Mouse (Mus musculus): ENCODE data around the gene Gm17617. TPM values are rescaled to one million over a fixed set of nuclear protein-coding genes. Genes with fewer than 3 reads are reported as not detected.
A peak's percentile ranks its signal among the peaks of the same experiment; 100 is the strongest.

Gm17617 gene
- polyA plus RNA-seq, 1 experiment: not detected

DNA sequence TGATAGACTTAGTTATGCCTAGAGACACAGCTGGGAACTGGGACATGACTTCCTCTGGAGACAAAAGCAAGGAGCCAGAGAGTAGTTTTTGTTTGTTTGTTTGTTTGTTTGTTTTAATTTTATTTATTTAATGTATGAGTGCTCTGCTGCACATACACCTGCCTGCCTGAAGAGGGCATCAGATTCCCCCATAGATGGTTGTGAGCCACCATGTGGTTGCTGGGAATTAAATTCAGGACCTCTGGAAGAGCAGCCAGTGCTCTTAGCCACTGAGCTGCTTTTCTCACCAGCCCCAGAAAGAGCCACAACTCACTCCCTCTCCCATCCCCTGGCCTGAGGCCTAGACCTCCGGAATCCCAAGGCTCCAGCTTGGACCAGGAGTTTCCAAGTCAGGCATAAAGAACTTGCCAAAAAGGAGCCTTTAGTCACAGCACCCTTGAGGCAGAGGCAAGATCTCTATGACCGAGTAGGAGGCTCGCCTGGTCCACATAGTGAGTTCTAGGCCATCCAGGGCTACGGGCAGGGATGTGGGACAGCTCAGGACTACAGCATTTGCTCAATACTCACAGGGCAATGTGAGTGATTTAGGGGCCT is 44.7 kb upstream of the Gm17617 start:
- no peaks in the 10 kb centered on the region for H3K79me2 ChIP-seq (ENCODE audit: control insufficient read depth, insufficient read depth)
- H3K36me3 ChIP-seq (ENCODE audit: control insufficient read depth, insufficient read depth): no peaks in the 10 kb centered on the region
- H3K4me2 ChIP-seq (ENCODE audit: low read depth): no peak overlapping the region
- no peak overlapping the region for H3K4me3 ChIP-seq
- TF ChIP-seq MYOD1 (IDR thresholded peaks at IDR 0.05; ENCODE audit: control insufficient read depth in 1 of 3, insufficient read length in 2 of 3, low read depth in 2 of 3) (no peak), E2F4 (IDR thresholded peaks at IDR 0.05; ENCODE audit: insufficient read depth) (no peak)
- H3ac ChIP-seq (ENCODE audit: control insufficient read depth, insufficient read length): no peak overlapping the region
- H3K27me3 ChIP-seq (ENCODE audit: control insufficient read depth, insufficient read depth, insufficient read length): no peaks in the 10 kb centered on the region

DNA sequence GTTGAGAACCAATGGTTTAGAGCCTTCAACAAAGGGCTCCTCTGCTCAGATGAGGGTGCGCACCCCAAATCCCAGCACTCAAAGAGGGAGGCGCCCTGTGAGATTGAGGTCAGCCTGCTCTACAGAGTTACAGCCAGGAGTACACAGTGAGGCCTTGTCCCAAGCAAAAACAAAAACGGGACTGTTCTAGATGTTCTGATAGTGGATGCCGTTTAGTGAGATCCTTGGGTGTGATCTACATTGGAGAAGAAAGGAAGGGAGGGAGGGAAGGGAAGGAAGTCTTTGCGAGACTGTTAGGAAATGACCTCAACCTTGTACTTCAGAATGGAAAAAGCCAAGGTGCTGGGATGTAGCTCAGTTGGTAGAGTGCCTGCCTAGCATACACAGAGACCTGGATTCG is 42.9 kb upstream of the Gm17617 start:
- Histone ChIP-seq H3K27me3 (ENCODE audit: control insufficient read depth, insufficient read depth, insufficient read length) (no peaks in the 10 kb centered on the region), H3K4me3 (no peak overlapping the region), H3ac (ENCODE audit: control insufficient read depth, insufficient read length) (no peak overlapping the region), H3K36me3 (ENCODE audit: control insufficient read depth, insufficient read depth) (no peaks in the 10 kb centered on the region), H3K4me2 (ENCODE audit: low read depth) (no peak overlapping the region), H3K79me2 (ENCODE audit: control insufficient read depth, insufficient read depth) (no peaks in the 10 kb centered on the region)
- TF ChIP-seq POLR2AphosphoS2 (IDR thresholded peaks at IDR 0.05; ENCODE audit: insufficient read length, low read depth): no peak
- no peak for TF ChIP-seq TCF12 (IDR thresholded peaks at IDR 0.05; ENCODE audit: insufficient read depth, poor library complexity, severe bottlenecking)
- no peak for TF ChIP-seq SRF (IDR thresholded peaks at IDR 0.05; ENCODE audit: control insufficient read depth, insufficient read length, low read depth)
- TF ChIP-seq USF1 (IDR thresholded peaks at IDR 0.05; ENCODE audit: low read depth): no peak
- no peak for TF ChIP-seq CEBPB (IDR thresholded peaks at IDR 0.05; ENCODE audit: insufficient read depth, poor library complexity, severe bottlenecking)
- no peak for TF ChIP-seq POLR2A (IDR thresholded peaks at IDR 0.05; ENCODE audit: insufficient read length, low read depth)
- TF ChIP-seq REST (IDR thresholded peaks at IDR 0.05; ENCODE audit: insufficient read depth, insufficient read length): no peak
- no peak for TF ChIP-seq TCF3 (IDR thresholded peaks at IDR 0.05; ENCODE audit: insufficient read length, low read depth)
- no peak for TF ChIP-seq E2F4 (IDR thresholded peaks at IDR 0.05; ENCODE audit: insufficient read depth)
- TF ChIP-seq MYOD1 (IDR thresholded peaks at IDR 0.05; ENCODE audit: control insufficient read depth in 1 of 3, insufficient read length in 2 of 3, low read depth in 2 of 3): no peak
- no peak for TF ChIP-seq MYOG (IDR thresholded peaks at IDR 0.05; ENCODE audit: control insufficient read depth in 1 of 3, insufficient read depth in 1 of 3, insufficient read length in 2 of 3, low read depth in 2 of 3)

DNA sequence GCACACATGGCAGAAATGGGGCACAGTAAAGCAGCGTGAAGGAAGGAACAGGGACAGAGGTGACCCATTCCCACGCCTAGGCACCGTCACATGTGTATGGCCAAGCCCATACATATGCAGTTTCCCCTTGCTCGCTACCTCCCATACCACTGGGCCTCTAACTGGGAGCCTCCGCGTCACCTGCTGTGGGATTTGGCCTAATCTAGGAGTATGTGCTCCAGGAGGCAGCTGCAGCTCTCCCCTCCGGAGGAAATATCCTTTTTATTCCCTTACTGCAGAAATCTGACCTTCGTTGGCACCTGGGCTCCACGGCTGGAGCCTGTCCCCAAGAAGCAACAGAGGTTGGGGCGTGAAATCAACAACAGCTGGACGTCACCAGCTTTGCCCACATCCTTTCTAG is 41.0 kb upstream of the Gm17617 start:
- no peak for TF ChIP-seq E2F4 (IDR thresholded peaks at IDR 0.05; ENCODE audit: insufficient read depth)
- no peak for TF ChIP-seq POLR2A (IDR thresholded peaks at IDR 0.05; ENCODE audit: insufficient read length, low read depth)
- no peak for TF ChIP-seq TCF3 (IDR thresholded peaks at IDR 0.05; ENCODE audit: insufficient read length, low read depth)
- TF ChIP-seq MYOD1 (IDR thresholded peaks at IDR 0.05; ENCODE audit: control insufficient read depth in 1 of 3, insufficient read length in 2 of 3, low read depth in 2 of 3): peak in 2 of 3 experiments; percentile 40 to 52
- no peak for TF ChIP-seq USF1 (IDR thresholded peaks at IDR 0.05; ENCODE audit: low read depth)
- TF ChIP-seq SRF (IDR thresholded peaks at IDR 0.05; ENCODE audit: control insufficient read depth, insufficient read length, low read depth): no peak
- TF ChIP-seq POLR2AphosphoS2 (IDR thresholded peaks at IDR 0.05; ENCODE audit: insufficient read length, low read depth): no peak
- no peak for TF ChIP-seq CEBPB (IDR thresholded peaks at IDR 0.05; ENCODE audit: insufficient read depth, poor library complexity, severe bottlenecking)
- TF ChIP-seq REST (IDR thresholded peaks at IDR 0.05; ENCODE audit: insufficient read depth, insufficient read length): no peak
- no peak for TF ChIP-seq TCF12 (IDR thresholded peaks at IDR 0.05; ENCODE audit: insufficient read depth, poor library complexity, severe bottlenecking)
- peak in 2 of 3 experiments; percentile 50 to 58 for TF ChIP-seq MYOG (IDR thresholded peaks at IDR 0.05; ENCODE audit: control insufficient read depth in 1 of 3, insufficient read depth in 1 of 3, insufficient read length in 2 of 3, low read depth in 2 of 3)
- TF ChIP-seq MAX (IDR thresholded peaks at IDR 0.05; ENCODE audit: low read depth): no peak
- Histone ChIP-seq H3ac (ENCODE audit: control insufficient read depth, insufficient read length) (no peak overlapping the region), H3K36me3 (ENCODE audit: control insufficient read depth, insufficient read depth) (no peaks in the 10 kb centered on the region), H3K27me3 (ENCODE audit: control insufficient read depth, insufficient read depth, insufficient read length) (no peaks in the 10 kb centered on the region), H3K4me2 (ENCODE audit: low read depth) (no peak overlapping the region), H3K4me3 (no peak overlapping the region), H3K79me2 (ENCODE audit: control insufficient read depth, insufficient read depth) (no peaks in the 10 kb centered on the region)

- H3K4me3 ChIP-seq: peak overlapping the region; percentile 15
- peak overlapping the region; percentile 98 for H3K4me2 ChIP-seq (ENCODE audit: low read depth)
- no peaks in the 10 kb centered on the region for H3K36me3 ChIP-seq (ENCODE audit: control insufficient read depth, insufficient read depth)
- no peaks in the 10 kb centered on the region for H3K79me2 ChIP-seq (ENCODE audit: control insufficient read depth, insufficient read depth)
- H3K27me3 ChIP-seq (ENCODE audit: control insufficient read depth, insufficient read depth, insufficient read length): no peaks in the 10 kb centered on the region
- TF ChIP-seq TCF3 (IDR thresholded peaks at IDR 0.05; ENCODE audit: insufficient read length, low read depth) (no peak), POLR2AphosphoS2 (IDR thresholded peaks at IDR 0.05; ENCODE audit: insufficient read length, low read depth) (no peak), MYOD1 (IDR thresholded peaks at IDR 0.05; ENCODE audit: control insufficient read depth in 1 of 3, insufficient read length in 2 of 3, low read depth in 2 of 3) (no peak), REST (IDR thresholded peaks at IDR 0.05; ENCODE audit: insufficient read depth, insufficient read length) (no peak), USF1 (IDR thresholded peaks at IDR 0.05; ENCODE audit: low read depth) (no peak), MYOG (IDR thresholded peaks at IDR 0.05; ENCODE audit: control insufficient read depth in 1 of 3, insufficient read depth in 1 of 3, insufficient read length in 2 of 3, low read depth in 2 of 3) (no peak), CEBPB (IDR thresholded peaks at IDR 0.05; ENCODE audit: insufficient read depth, poor library complexity, severe bottlenecking) (no peak), POLR2A (IDR thresholded peaks at IDR 0.05; ENCODE audit: insufficient read length, low read depth) (no peak), E2F4 (IDR thresholded peaks at IDR 0.05; ENCODE audit: insufficient read depth) (no peak), MAX (IDR thresholded peaks at IDR 0.05; ENCODE audit: low read depth) (no peak), TCF12 (IDR thresholded peaks at IDR 0.05; ENCODE audit: insufficient read depth, poor library complexity, severe bottlenecking) (no peak), SRF (IDR thresholded peaks at IDR 0.05; ENCODE audit: control insufficient read depth, insufficient read length, low read depth) (no peak)
- no peak overlapping the region for H3ac ChIP-seq (ENCODE audit: control insufficient read depth, insufficient read length)
These were observed 39.0 kb upstream of the Gm17617 start for GRCm38 (mm10) chr13:55172336-55172770.
